Comparison of ENCODE assay signal across 13 mouse cellular contexts in the genomic region with DNA sequence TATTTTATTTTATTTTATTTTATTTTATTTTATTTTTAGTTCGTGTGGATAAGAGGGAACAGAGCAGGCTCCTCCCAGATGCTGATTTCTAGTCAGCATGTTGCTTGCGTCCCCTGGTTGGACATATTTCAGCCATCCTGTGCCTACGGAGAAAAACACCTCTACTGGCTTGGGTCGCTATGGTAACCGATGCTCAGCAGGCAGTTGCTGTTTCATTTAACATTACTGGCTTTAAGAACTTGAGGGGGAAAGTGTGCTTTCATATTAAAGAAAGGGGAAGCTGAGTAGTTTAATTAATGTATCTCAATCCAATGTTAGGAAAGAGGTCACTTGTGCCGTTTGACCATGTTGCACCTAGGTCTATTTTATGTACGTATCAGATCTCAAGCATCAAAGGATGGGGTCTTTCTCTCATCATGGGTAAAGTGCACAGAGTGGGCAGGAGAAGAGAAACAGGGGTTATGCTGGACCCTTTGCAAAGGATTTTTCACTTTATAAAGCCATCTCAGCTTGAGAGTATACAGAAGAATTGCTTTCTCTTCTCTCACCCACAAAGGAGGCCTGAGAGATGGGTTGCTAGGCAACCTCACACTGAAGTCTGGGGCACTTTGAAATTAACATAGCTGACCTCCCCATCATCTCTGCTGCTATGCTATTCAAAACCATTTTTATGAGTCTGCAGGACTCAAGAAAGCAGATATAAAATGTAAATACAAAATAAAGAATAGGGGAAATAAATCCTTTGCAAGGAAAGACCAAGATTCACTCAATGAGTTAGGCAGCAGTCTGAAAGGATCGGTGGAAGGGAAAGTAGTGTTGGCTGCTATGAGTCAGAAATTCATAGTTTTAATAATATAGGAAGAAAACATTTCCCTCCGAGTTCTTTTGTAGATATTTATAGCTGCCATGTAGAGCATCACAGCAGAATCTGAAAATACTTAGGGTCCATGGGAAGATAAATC. TPM values are rescaled to one million over a fixed set of nuclear protein-coding genes. Genes with fewer than 3 reads are reported as not detected.
DNase-seq lines count a peak whose midpoint lies in the region; ATAC-seq lines count a peak whose summit lies in the region.
"Had no signal": no experiment of that assay in that cellular context is flagged by ENCODE, and none has a peak within 500 bp of the region (broad histone marks: within the 10 kb centered on the region; RNA-seq: fewer than 3 reads in every experiment).

No protein-coding gene starts in this region.

- peak; percentile 89 for DNase-seq in brain, adult 2 months (ENCODE audit: low read depth, low spot score)
- DNase-seq in embryo, embryonic 10 days (ENCODE audit: low spot score): peak; percentile 70
- peak; percentile 45 for DNase-seq in forelimb bud, embryonic 11.5 days (ENCODE audit: low read depth, low spot score)
- DNase-seq in midbrain, embryonic 14.5 days: peak; percentile 86
- no peak for DNase-seq in ovary, adult 18-20 months (ENCODE audit: low spot score)
- no peak for DNase-seq in urinary bladder, postnatal 4 days (ENCODE audit: low spot score in 2 of 2)
- DNase-seq: cerebellum, adult 18-20 months; heart, adult 18-20 months; layer of hippocampus, postnatal 36 days; liver, postnatal 0 days; thymus, postnatal 36 days had no signal

- peaks cover 26% of the 10 kb centered on the region for H3K4me1 ChIP-seq in midbrain, embryonic 14.5 days (ENCODE audit: control insufficient read depth, insufficient read depth, low read length)
- H3K4me1 ChIP-seq in heart, embryonic 12.5 days (replicated peaks): no peaks in the 10 kb centered on the region; the same call in 1 of the 2 replicates

- H3K27me3 ChIP-seq in midbrain, embryonic 14.5 days (ENCODE audit: control insufficient read depth, insufficient read depth, low read length): no peaks in the 10 kb centered on the region
- no peaks in the 10 kb centered on the region for H3K27me3 ChIP-seq in heart, embryonic 12.5 days (replicated peaks)

- no peaks in the 10 kb centered on the region for H3K9me3 ChIP-seq in midbrain, embryonic 14.5 days (ENCODE audit: control insufficient read depth, low read length)
- no peaks in the 10 kb centered on the region for H3K9me3 ChIP-seq in heart, embryonic 12.5 days (replicated peaks)

- H3K4me3 ChIP-seq in midbrain, embryonic 14.5 days (replicated peaks; ENCODE audit: low read depth, low read length): 0 out of 2 replicates have a peak overlapping the region, but pooled peaks have one; percentile 13
- no peak overlapping the region for H3K4me3 ChIP-seq in heart, embryonic 12.5 days
- H3K4me3 ChIP-seq: erythroblast, embryonic 14.5 days had no signal

- peak; percentile 80 for ATAC-seq in midbrain, embryonic 14.5 days (ENCODE audit: low FRiP score, low TSS enrichment)
- no peak for ATAC-seq in heart, embryonic 12.5 days (ENCODE audit: insufficient number of reproducible peaks, low FRiP score)
- ATAC-seq: liver, postnatal 0 days had no signal

- H3K27ac ChIP-seq in midbrain, embryonic 14.5 days (replicated peaks; ENCODE audit: low read depth, low read length): peak overlapping the region; percentile 89
- no peak overlapping the region for H3K27ac ChIP-seq in heart, embryonic 12.5 days (ENCODE audit: poor library complexity, severe bottlenecking)

- 4% methylated on average over 9 of the region's 9 CpGs for WGBS in midbrain, embryonic 14.5 days
- WGBS in heart, embryonic 12.5 days: 72% methylated on average over 9 of the region's 9 CpGs

- no peaks in the 10 kb centered on the region for H3K36me3 ChIP-seq in midbrain, embryonic 14.5 days (ENCODE audit: control insufficient read depth, insufficient read depth, low read length)
- no peaks in the 10 kb centered on the region for H3K36me3 ChIP-seq in heart, embryonic 12.5 days

- peak overlapping the region; percentile 55 for H3K4me2 ChIP-seq in midbrain, embryonic 14.5 days (ENCODE audit: low read length)
- H3K4me2 ChIP-seq in heart, embryonic 12.5 days: no peak overlapping the region

- H3K9ac ChIP-seq in midbrain, embryonic 14.5 days (replicated peaks; ENCODE audit: low read length): peak overlapping the region; percentile 34
- H3K9ac ChIP-seq in heart, embryonic 12.5 days: no peak overlapping the region
- H3K9ac ChIP-seq: liver, postnatal 0 days had no signal

RNA-seq across cellular contexts. Expression of a gene that starts 53.4 kb away (rescaled TPM):
- 0.80 and 1.5 TPM in 2 replicates for polyA plus RNA-seq in midbrain, embryonic 14.5 days (2014; fragmentation: Nextera tagmentation; extraction: Ambion mirVana)
- 0.15 TPM in 1 of 2 replicates, not detected in the other for polyA plus RNA-seq in heart, embryonic 12.5 days (2016; fragmentation: Nextera tagmentation; extraction: Ambion mirVana)
- polyA plus RNA-seq: erythroblast, embryonic 14.5 days had no signal

Comparison
In these comparisons a context has a peak if more than half of its experiments do, and no peak if none do; other contexts are left out.
1. DNase-seq: peak in brain, adult 2 months (single experiment), embryo, embryonic 10 days (single experiment), forelimb bud, embryonic 11.5 days (single experiment) and midbrain, embryonic 14.5 days (single experiment); none in ovary, adult 18-20 months (single experiment) and urinary bladder, postnatal 4 days (0 of 2).